Mouse (Mus musculus) spleen, embryonic (tissue): Measurements from ENCODE around the gene Dnah2.

Experiments
- CTCF ChIA-PET: fragments of 350-600 bp; sonication (Branson Sonifier 250); formaldehyde crosslinking; loops from one replicate; lab custom pipeline; 2022; lab: Charles Lee

The Dnah2 gene

DNA sequence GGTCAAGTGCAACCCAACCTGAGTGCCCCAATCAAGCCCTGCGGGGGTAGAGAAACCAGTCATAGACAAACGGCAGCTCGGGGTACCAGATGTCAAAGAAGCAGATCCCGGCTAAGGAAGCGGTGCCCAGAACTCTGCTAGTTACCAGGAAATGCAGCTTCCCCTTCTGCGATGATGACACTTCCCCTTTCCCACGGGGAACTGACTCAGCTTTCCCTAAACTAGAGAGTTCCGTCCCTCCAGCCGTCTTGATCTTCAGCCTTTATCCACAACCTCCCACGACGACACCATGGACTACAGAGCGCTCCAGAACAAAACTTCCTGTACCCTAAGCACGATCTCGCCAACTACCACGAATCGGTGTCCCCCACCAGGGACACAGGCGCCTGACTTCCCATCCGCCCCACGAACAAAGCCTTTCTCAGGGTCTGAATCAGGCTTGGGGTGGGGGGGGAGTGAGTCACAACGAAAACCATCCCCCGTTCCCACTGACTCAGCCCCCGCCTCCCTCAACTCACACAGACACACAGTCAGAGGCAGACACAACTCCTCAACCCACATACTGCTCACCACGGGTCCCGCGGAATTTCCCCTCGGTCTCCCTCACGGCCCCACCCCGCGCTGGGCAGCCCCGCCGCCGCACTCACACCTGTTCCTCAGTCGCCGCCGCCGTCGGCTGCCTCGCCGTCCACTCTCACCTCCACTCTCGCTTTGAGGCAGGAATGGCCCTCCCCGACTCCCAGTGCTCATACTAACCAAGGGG is 138.4 kb downstream of the Dnah2 start:
- CTCF ChIA-PET = no interaction called here

DNA sequence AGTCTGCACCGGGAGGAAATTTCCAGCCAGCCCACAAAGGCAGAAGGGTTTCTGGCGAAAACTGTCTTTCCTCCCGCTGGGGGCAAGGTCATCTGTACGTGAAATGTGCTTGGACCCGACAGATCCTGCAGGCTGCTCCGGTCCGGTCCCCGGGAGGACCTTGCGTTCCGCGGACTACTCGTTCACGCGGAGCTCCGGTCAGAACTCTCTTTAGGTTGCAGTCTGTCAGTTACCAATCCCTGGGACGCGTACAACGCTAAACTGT is 138.9 kb downstream of the Dnah2 start:
- CTCF ChIA-PET = no interaction called here

DNA sequence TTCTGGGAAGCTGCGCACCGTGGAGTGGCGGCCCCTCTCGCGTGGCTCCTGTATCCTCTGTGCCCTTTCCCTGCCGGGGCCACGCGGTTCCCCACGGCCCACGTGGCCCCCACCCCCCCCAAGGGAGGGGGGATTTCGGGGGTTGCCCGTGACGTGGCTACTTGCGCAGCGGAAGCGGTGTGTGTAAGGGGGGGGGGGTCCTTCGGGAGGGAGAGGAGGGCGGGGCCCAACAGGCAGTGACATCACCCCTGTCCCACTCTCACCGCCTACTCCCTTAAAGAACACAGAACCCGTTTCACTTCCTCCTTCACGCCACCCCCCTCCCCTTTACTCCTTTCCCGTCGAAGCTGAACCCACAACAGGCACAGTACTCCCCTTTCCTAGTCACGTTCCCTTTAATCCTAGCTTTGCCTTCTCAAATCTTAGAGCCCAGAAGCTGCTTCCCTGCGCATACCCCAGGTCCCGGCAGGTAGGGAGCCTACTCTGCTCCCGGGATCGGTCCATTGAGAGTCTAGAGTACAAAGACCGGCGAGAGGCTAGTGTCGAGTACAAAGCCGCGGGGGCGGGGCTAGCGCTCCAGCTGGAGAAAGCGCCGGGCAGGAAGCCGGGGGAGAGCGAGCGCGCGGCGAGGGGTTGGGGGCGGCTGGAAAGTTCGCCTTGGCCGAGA is 139.4 kb downstream of the Dnah2 start:
- CTCF ChIA-PET = interaction anchor here (0.5 to 0.6 kb wide), 3 partner anchors 22 to 1417 kb away, joined by 3 to 12 read pairs (median 3); no protein-coding TSS in a partner anchor

GRCm38 (mm10) chr11:69408541-69409377 is 140.2 kb downstream of the Dnah2 start:
- CTCF ChIA-PET = interaction anchor here (0.5 to 1.0 kb wide), 5 partner anchors 10 to 1418 kb away, joined by 3 to 12 read pairs (median 3); no protein-coding TSS in a partner anchor

DNA sequence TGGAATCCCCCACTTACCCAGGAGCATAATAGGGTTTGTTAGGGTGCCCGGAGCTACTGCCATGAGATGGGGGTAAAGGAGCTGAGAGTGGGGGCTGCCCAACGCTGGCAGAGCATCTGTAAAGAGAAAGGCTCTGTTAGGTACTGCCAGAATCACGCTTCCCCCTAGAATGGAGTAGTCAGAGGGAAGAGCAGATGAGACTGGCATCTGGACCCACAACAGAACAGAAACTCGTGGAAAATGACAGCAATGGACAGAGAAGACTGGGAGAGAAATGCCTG is 141.2 kb downstream of the Dnah2 start:
- CTCF ChIA-PET = interaction anchor here (0.6 to 1.3 kb wide), 2 partner anchors 22 to 25 kb away, joined by 3 read pairs; no protein-coding TSS in a partner anchor

- CTCF ChIA-PET = interaction anchor here (1.3 kb wide), 1 partner anchor 23 kb away, joined by 3 read pairs; no protein-coding TSS in a partner anchor
These were observed 141.8 kb downstream of the Dnah2 start for GRCm38 (mm10) chr11:69406867-69407723.

GRCm38 (mm10) chr11:69406282-69406681 is 142.6 kb downstream of the Dnah2 start:
- CTCF ChIA-PET = interaction anchor here (1.3 kb wide), 1 partner anchor 24 kb away, joined by 3 read pairs; no protein-coding TSS in a partner anchor

DNA sequence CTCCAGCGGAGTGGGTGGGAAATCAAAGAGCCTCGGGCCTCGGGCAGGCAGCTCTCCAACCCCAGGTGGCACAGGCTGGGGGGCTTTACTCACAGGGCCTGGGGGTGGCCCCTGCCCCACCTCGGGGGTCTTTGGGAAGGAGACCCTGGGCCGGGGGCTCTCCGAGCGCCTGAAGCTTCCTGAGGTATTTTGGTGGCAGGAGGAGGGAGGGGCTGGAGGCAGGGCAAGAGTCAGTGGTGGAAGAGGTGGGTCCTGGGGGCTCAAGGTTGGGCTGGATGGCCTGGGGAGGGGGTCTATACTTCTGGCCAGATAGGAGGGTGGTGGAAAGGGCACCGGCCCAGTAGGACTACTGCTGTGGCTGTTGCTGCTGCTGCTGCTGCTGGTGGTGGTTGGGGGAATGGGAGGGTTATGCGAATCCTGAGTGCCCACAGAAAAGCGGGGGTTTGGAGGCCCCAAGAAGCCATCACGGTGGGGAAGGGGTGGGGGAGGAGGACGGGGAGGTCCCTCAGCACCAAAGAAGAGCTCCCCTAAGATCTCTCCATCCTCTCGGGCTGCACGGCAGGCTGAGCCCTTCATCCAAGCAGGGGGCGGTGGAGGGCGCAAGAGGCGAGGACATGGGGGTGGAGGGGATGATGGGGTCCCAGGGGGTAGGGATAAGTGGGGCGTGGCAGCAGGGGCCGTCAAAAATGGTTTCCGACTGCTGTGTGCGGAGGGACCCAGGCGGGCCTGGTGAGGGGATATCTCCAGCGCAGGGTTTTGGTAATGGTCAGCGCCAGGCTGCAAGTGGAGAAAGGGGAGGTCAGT is 143.3 kb downstream of the Dnah2 start:
- CTCF ChIA-PET = no interaction called here

DNA sequence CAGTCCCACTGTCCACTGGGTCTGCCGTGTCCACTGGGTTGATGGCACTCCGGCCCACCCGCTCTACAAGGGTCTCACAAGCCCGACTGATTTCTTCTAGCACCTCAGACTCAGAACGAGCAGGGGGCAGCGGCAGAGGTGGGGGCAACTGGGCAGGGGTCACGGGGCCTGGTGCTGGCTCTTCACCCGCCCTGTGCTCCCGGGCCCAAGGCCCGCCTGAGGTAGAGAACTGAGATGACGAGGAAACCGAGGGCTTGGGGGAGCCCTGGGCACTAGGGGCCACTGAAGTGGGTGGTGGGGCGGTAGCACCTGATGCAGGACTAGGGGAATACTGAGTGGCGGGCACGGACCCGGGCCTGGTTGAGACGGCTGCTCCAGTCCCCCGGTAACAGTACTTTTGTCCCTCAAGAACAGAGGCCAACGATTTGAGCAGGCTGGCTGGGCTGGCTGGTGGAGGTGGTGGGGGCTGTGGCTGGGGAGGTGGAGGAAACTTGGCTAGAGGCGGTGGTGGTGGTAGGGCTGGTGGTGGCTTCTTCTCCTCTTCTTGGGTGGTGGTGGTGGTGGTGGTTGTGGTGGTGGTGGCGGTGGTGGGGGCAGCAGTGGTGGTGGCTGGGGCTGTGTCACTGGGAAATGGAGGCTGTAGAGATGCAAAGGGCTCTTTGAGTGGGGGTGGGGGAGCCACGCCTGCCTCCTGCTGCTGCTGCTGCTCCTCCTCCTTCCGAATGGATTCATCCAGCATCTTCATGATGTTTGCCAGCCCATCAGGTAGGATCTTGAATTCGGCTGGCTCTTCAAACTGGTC is 144.1 kb downstream of the Dnah2 start:
- CTCF ChIA-PET = no interaction called here

GRCm38 (mm10) chr11:69403691-69404594 is 145.0 kb downstream of the Dnah2 start:
- CTCF ChIA-PET = no interaction called here

DNA sequence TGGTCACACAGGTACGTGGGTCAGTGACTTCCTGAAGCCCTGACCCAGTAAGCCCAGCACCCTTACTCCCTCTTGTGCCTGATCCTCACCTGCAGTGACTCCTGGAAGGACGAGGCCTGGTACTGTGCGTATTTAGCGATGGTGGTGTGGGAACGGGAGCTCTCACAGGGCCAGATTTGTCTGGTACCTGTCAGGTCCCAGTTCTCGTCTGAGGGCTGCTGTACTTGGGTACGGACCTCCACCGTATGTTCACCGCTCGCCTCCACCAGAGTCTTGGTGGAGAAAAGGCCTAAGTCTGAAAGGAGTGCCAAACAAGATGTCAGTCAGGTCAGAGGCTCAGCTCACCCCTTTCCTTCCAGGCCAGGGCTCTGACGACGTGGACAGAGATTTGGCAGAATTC is 146.9 kb downstream of the Dnah2 start:
- CTCF ChIA-PET = interaction anchor here (1.1 kb wide), 1 partner anchor 30 kb away, joined by 6 read pairs; no protein-coding TSS in a partner anchor

DNA sequence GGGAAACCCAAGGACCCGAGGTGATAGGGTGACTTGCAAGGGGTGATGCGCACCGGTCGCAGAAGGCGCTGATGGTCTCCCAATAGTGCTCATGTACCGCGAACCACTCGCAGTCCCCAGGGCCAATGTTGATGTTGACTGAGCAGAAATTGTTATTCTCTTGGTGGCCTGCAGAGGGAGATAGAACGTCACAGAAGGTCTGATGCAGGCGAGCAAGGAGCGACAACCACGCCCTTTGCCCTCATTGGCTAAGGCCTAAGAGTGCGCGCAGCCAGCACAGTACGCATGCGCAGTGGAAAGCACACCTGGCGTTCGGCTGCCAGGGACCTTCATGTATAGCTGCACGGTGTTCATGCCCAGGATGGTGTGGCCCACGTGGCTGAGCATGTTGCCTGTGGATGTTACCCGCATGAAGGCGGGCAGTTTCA is 147.7 kb downstream of the Dnah2 start:
- CTCF ChIA-PET = interaction anchor here (1.1 kb wide), 1 partner anchor 31 kb away, joined by 6 read pairs; no protein-coding TSS in a partner anchor

GRCm38 (mm10) chr11:69400083-69400850 is 148.6 kb downstream of the Dnah2 start:
- CTCF ChIA-PET = no interaction called here

GRCm38 (mm10) chr11:69399201-69400082 is 149.5 kb downstream of the Dnah2 start:
- CTCF ChIA-PET = interaction anchor here (0.6 kb wide), 2 partner anchors 25 to 190 kb away, joined by 3 to 4 read pairs; no protein-coding TSS in a partner anchor

GRCm38 (mm10) chr11:69398486-69399200 is 150.3 kb downstream of the Dnah2 start:
- CTCF ChIA-PET = interaction anchor here (0.6 kb wide), 2 partner anchors 25 to 189 kb away, joined by 3 to 4 read pairs; no protein-coding TSS in a partner anchor

DNA sequence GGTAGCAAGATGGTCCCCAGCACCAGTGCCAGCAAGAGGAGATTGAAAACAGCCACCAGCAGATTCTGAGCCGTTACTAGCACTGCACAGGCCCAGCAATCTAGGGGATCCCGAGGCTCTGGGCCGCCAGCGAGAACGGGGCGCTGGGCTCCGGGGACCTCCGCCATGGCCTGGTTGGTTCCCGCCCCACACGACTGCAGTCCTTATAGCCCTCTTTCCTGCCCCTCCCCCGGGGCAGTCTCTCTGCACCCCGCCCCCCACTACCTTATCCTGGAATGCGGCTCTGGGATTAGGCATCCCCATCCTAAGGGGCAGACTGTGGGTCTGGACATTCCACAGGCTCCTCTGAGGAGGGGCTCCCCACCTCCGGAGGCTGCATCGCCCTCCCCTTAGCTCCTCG is 150.9 kb downstream of the Dnah2 start, which contains the start of gene Tmem88:
TSS of gene Tmem88 (minus strand) at position 176 of the 400 bp plus-strand sequence.
- CTCF ChIA-PET = no interaction called here
